Mouse (Mus musculus) CH12.LX (cell line): ENCODE measurements around the gene Plekhm3. TPM values are rescaled to one million over a fixed set of nuclear protein-coding genes. Genes with fewer than 3 reads are reported as not detected.

Experiments used
- DNase-seq: peaks from one replicate; pipeline ENCODE4 v3.0.0-alpha.2; 2013; ENCODE audit errors: extremely low read depth
- H3K27ac ChIP-seq: 2 replicates; pipeline ENCODE4 v1.5.1; 2012; ENCODE audit warnings: low read depth, mild to moderate bottlenecking, control low read depth, moderate library complexity; ENCODE audit not compliant: insufficient read depth
- H3K27me3 ChIP-seq: replicated peaks from 2 replicates; pipeline ENCODE3; 2012; ENCODE audit warnings: inconsistent platforms
- H3K36me3 ChIP-seq, 2 experiments: replicated peaks in 1 of 2; 2 replicates each; pipeline versions ENCODE3 to v1.6.1; 2012; ENCODE audit warnings: inconsistent platforms in 1 of 2, low read length in 1 of 2, mild to moderate bottlenecking in 1 of 2, mixed read lengths in 1 of 2, moderate library complexity in 1 of 2; ENCODE audit not compliant: control insufficient read depth in 1 of 2, insufficient read depth in 1 of 2
- H3K4me1 ChIP-seq, 2 experiments: 2 replicates each; pipeline ENCODE4 v1.6.1; 2012; ENCODE audit warnings: inconsistent platforms in 1 of 2, moderate library complexity in 1 of 2; ENCODE audit not compliant: insufficient read depth in 2 of 2, control insufficient read depth in 1 of 2
- H3K4me2 ChIP-seq: 2 replicates; pipeline ENCODE4 v1.6.1; 2012; ENCODE audit warnings: low read depth, mild to moderate bottlenecking, control low read depth; ENCODE audit not compliant: poor library complexity, insufficient read depth, severe bottlenecking
- H3K4me3 ChIP-seq, 3 experiments: fragments of 150-350 bp in 1 of 3; sonication (generic) in 1 of 3; replicated peaks in 1 of 3; 2 replicates each; pipeline versions ENCODE3 to v1.5.1; 2011 to 2012; ENCODE audit warnings: low read depth in 2 of 3, low read length in 2 of 3, mild to moderate bottlenecking in 2 of 3, moderate library complexity in 2 of 3, control low read depth in 1 of 3, improper control_type of control experiment in 1 of 3, inconsistent platforms in 1 of 3, mixed read lengths in 1 of 3; ENCODE audit not compliant: poor library complexity in 1 of 3
- H3K79me2 ChIP-seq: replicated peaks from 2 replicates; pipeline ENCODE4 v1.6.1; 2012; ENCODE audit warnings: mild to moderate bottlenecking, moderate library complexity; ENCODE audit not compliant: control insufficient read depth, poor library complexity, insufficient read depth, severe bottlenecking; ENCODE audit errors: extremely low read depth
- H3K9ac ChIP-seq: 2 replicates; pipeline ENCODE4 v1.6.1; 2012; ENCODE audit warnings: low read depth, mild to moderate bottlenecking, control low read depth, moderate library complexity; ENCODE audit not compliant: insufficient read depth
- H3K9me3 ChIP-seq: replicated peaks from 2 replicates; pipeline ENCODE3; 2012; ENCODE audit warnings: low read length, inconsistent platforms, mixed read lengths
- BHLHE40 ChIP-seq: IDR thresholded peaks from 2 replicates; pipeline ENCODE4 v1.6.1; 2011; ENCODE audit warnings: mild to moderate bottlenecking, low read depth, low read length, improper control_type of control experiment
- CHD1 ChIP-seq: IDR thresholded peaks from 2 replicates; pipeline ENCODE4 v1.6.1; 2012; ENCODE audit warnings: low read depth, low read length, improper control_type of control experiment, inconsistent platforms
- CTCF ChIP-seq, 2 experiments: IDR thresholded peaks in 1 of 2; conservative IDR thresholded peaks in 1 of 2; 2 replicates each; pipeline ENCODE4 v1.5.1; 2011 to 2012; ENCODE audit warnings: low read depth in 2 of 2, low read length in 2 of 2, improper control_type of control experiment in 1 of 2, inconsistent platforms in 1 of 2, mild to moderate bottlenecking in 1 of 2, moderate library complexity in 1 of 2
- EP300 ChIP-seq: IDR thresholded peaks from 2 replicates; pipeline ENCODE4 v1.6.1; 2011; ENCODE audit warnings: low read length, improper control_type of control experiment
- GABPA ChIP-seq: IDR thresholded peaks from 2 replicates; pipeline ENCODE4 v1.6.1; 2012; ENCODE audit warnings: low read depth, low read length, improper control_type of control experiment, inconsistent platforms; ENCODE audit not compliant: insufficient replicate concordance
- HCFC1 ChIP-seq: IDR thresholded peaks from 2 replicates; pipeline ENCODE4 v1.6.1; 2012; ENCODE audit warnings: low read depth, mild to moderate bottlenecking, inconsistent platforms, low read length, improper control_type of control experiment
- KAT2A ChIP-seq: IDR thresholded peaks from 2 replicates; pipeline ENCODE4 v1.6.1; 2012; ENCODE audit warnings: low read length, improper control_type of control experiment, inconsistent platforms; ENCODE audit not compliant: insufficient replicate concordance
- MAX ChIP-seq: IDR thresholded peaks from 2 replicates; pipeline ENCODE4 v1.6.1; 2011; ENCODE audit warnings: low read length, improper control_type of control experiment
- MXI1 ChIP-seq: IDR thresholded peaks from 2 replicates; pipeline ENCODE4 v1.6.1; 2011; ENCODE audit warnings: mild to moderate bottlenecking, low read depth, low read length, improper control_type of control experiment
- MYC ChIP-seq: IDR thresholded peaks from 2 replicates; pipeline ENCODE4 v1.6.1; 2011; ENCODE audit warnings: low read depth, mild to moderate bottlenecking, improper control_type of control experiment, low read length
- NRF1 ChIP-seq: IDR thresholded peaks from 2 replicates; pipeline ENCODE4 v1.6.1; 2014; ENCODE audit warnings: low read depth, mild to moderate bottlenecking, inconsistent platforms, low read length, improper control_type of control experiment, moderate library complexity
- POLR2AphosphoS2 ChIP-seq: IDR thresholded peaks from 2 replicates; pipeline ENCODE4 v1.6.1; 2011; ENCODE audit warnings: low read depth, low read length, improper control_type of control experiment
- RAD21 ChIP-seq: IDR thresholded peaks from 2 replicates; pipeline ENCODE4 v1.6.1; 2011; ENCODE audit warnings: low read depth, mild to moderate bottlenecking, low read length, improper control_type of control experiment, moderate library complexity
- SMC3 ChIP-seq: IDR thresholded peaks from 2 replicates; pipeline ENCODE4 v1.6.1; 2011; ENCODE audit warnings: low read depth, low read length, improper control_type of control experiment
- TBP ChIP-seq: conservative IDR thresholded peaks from 2 replicates; pipeline ENCODE4 v1.6.1; 2011; ENCODE audit warnings: low read depth, low read length, improper control_type of control experiment
- TCF12 ChIP-seq: IDR thresholded peaks from 2 replicates; pipeline ENCODE4 v1.6.1; 2014; ENCODE audit warnings: low read depth, mild to moderate bottlenecking, inconsistent platforms, low read length, improper control_type of control experiment
- UBTF ChIP-seq: IDR thresholded peaks from 2 replicates; pipeline ENCODE4 v1.6.1; 2012; ENCODE audit warnings: low read depth, mild to moderate bottlenecking, inconsistent platforms, low read length, improper control_type of control experiment, moderate library complexity
- USF1 ChIP-seq: IDR thresholded peaks from 2 replicates; pipeline ENCODE4 v1.6.1; 2014; ENCODE audit warnings: low read depth, mild to moderate bottlenecking, inconsistent platforms, low read length, improper control_type of control experiment
- USF2 ChIP-seq: conservative IDR thresholded peaks from 2 replicates; pipeline ENCODE4 v1.6.1; 2011; ENCODE audit warnings: low read depth, low read length, improper control_type of control experiment
- ZC3H11A ChIP-seq: IDR thresholded peaks from 2 replicates; pipeline ENCODE4 v1.6.1; 2012; ENCODE audit warnings: low read depth, mild to moderate bottlenecking, inconsistent platforms, low read length, improper control_type of control experiment
- ZKSCAN1 ChIP-seq: IDR thresholded peaks from 2 replicates; pipeline ENCODE4 v1.6.1; 2012; ENCODE audit warnings: low read depth, inconsistent platforms, low read length, improper control_type of control experiment, borderline replicate concordance
- ZMIZ1 ChIP-seq: IDR thresholded peaks from 2 replicates; pipeline ENCODE4 v1.6.1; 2012; ENCODE audit warnings: low read depth, mild to moderate bottlenecking, inconsistent platforms, low read length, improper control_type of control experiment
- dilution Hi-C: fragments of 300-500 bp; cut with MboI; formaldehyde crosslinking; loops from 2 replicates; pipeline ENCODE4 v1.14.3; 2020; ENCODE audit warnings: low sequenced_read_pairs; ENCODE audit not compliant: extremely low pct_unique_long_range_greater_than_20kb, extremely low pct_ligation_motif_present
- in situ Hi-C: fragments of 300-500 bp; cut with MboI; formaldehyde crosslinking; loops from 3 replicates; pipeline ENCODE4 v1.14.3; 2019; ENCODE audit warnings: low sequenced_read_pairs, low pct_ligation_motif_present, low pct_unique_long_range_greater_than_20kb, mixed read lengths
- polyA plus RNA-seq: library from polyadenylated mRNA; unstranded; fragments of >175 nt; gene quantifications from 2 replicates; pipeline ENCODE4 v1.2.1, GENCODE M21; 2012; ENCODE audit warnings: low read depth; ENCODE audit not compliant: insufficient read length
- total RNA-seq, 2 experiments: library from RNA; depleted of rRNA; stranded (reverse); fragments of 300-350 nt in 1 of 2; fragments of >200 nt in 1 of 2; gene quantifications; 2 replicates each; pipeline ENCODE4 v1.2.3; 2012 to 2014

Plekhm3 gene
- total and polyA plus RNA-seq, 3 experiments, result 9.9 to 14.1 (median 13.0) TPM

- H3K9me3 ChIP-seq, result no peaks in the 10 kb centered on the region
- H3K27ac ChIP-seq, result no peak overlapping the region
- no peaks in the 10 kb centered on the region for H3K27me3 ChIP-seq
- no peak for TF ChIP-seq NRF1
- TF ChIP-seq CHD1, result no peak
- no peak for TF ChIP-seq POLR2AphosphoS2
- no peak for TF ChIP-seq GABPA
- TF ChIP-seq MAX, result no peak
- TF ChIP-seq KAT2A, result no peak
- no peak for TF ChIP-seq TBP
- no peak for TF ChIP-seq SMC3
- TF ChIP-seq ZC3H11A, result no peak
- no peak for TF ChIP-seq TCF12
- TF ChIP-seq HCFC1, result no peak
- TF ChIP-seq UBTF, result no peak
- TF ChIP-seq, all 38 proteins: peak for 0
- Histone ChIP-seq H3K9ac (no peak overlapping the region), H3K4me3 (no peak overlapping the region), H3K79me2 (no peaks in the 10 kb centered on the region), H3K4me2 (no peak overlapping the region), H3K4me1 (peaks cover 9 to 43% of the 10 kb centered on the region in 2 experiments), H3K36me3 (peaks cover 22 to 53% of the 10 kb centered on the region in 2 experiments)
- DNase-seq, result no peak
- in situ Hi-C loops, result no loop called here
- dilution Hi-C loops, result no loop called here
Observed at GRCm38 (mm10) chr1:64867684-64868083, 88.9 kb downstream of the Plekhm3 start.

- in situ Hi-C loops (no loop called here), dilution Hi-C loops (no loop called here)
- Histone ChIP-seq H3K27me3 (no peaks in the 10 kb centered on the region), H3K36me3 (peaks cover 23 to 50% of the 10 kb centered on the region in 2 experiments), H3K9me3 (no peaks in the 10 kb centered on the region), H3K4me1 (peaks cover 9 to 43% of the 10 kb centered on the region in 2 experiments), H3K4me2 (0 out of 2 replicates have a peak overlapping the region, but pooled peaks have one; percentile 16), H3K4me3 (no peak overlapping the region), H3K27ac (no peak overlapping the region), H3K9ac (no peak overlapping the region), H3K79me2 (no peaks in the 10 kb centered on the region)
- DNase-seq, result peak; percentile 33
- TF ChIP-seq MXI1, result no peak
Observed at GRCm38 (mm10) chr1:64866140-64866539, 90.5 kb downstream of the Plekhm3 start.

- H3K9ac ChIP-seq, result no peak overlapping the region
- peaks cover 24 to 76% of the 10 kb centered on the region in 2 experiments for H3K36me3 ChIP-seq
- no peaks in the 10 kb centered on the region for H3K27me3 ChIP-seq
- no peak for DNase-seq
- no peak overlapping the region for H3K4me2 ChIP-seq
- H3K79me2 ChIP-seq, result no peaks in the 10 kb centered on the region
- H3K27ac ChIP-seq, result no peak overlapping the region
- dilution Hi-C loops (no loop called here), in situ Hi-C loops (no loop called here)
- H3K4me3 ChIP-seq, result no peak overlapping the region
- H3K9me3 ChIP-seq, result no peaks in the 10 kb centered on the region
- TF ChIP-seq ZMIZ1 (no peak), UBTF (no peak), BHLHE40 (no peak), ZKSCAN1 (no peak), EP300 (no peak), USF2 (no peak), CTCF (conservative IDR thresholded peaks at IDR 0.05 in 1 of 2, IDR thresholded peaks at IDR 0.05 in 1 of 2; ENCODE audit: low read depth in 2 of 2, low read length in 2 of 2) (no peak), ZC3H11A (no peak), RAD21 (no peak), MYC (no peak), MAX (no peak), TCF12 (no peak), POLR2AphosphoS2 (no peak), CHD1 (no peak), USF1 (no peak)
- H3K4me1 ChIP-seq, result peaks cover 0 to 7% of the 10 kb centered on the region in 2 experiments; a peak in 1 of 4 replicates
Observed at GRCm38 (mm10) chr1:64860235-64860920, 96.2 kb downstream of the Plekhm3 start.
